Mouse (Mus musculus): ENCODE data around the gene Gipc2.

Gene Gipc2

DNA sequence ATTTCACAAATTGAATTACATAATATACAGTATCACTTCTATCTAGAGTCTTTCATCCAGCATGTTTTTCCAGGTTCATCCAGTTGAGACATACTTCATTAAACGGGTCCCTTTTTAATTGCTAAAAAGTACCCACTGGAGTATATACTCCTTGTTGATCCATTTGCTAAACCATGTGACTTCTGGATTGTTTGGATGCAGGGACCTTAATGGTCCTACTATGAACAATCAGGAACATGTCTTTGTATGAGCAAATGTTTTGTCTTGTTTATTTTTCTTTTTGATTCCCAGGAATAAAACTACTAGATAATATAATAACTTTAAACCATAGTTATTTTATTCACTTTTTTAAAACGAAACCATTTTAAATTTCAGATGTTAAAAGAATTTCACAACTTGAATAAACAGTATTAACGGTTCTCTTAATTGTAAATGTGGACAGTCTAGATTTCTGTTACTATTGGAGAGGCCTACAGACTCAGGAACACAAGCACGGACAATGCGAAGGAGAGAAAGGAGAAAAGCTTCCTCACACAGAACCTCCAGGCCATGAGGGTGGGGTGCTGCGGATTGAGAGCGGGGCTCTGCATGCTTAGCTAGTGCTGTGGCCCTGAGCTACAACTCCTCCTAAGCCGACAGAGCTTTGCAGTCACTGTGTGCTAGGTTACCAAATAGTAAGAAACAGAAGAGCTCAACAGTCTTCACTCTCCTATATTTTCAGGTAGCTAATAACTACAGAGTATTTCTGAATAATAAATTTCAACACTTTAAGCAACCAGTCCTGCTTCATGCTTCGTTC, 24.8 kb upstream of the Gipc2 start:
- peak; percentile 27 for DNase-seq (ENCODE audit: low spot score)

GRCm38 (mm10) chr3:152189306-152189705, 23.3 kb upstream of the Gipc2 start:
- DNase-seq (ENCODE audit: low spot score), result peak; percentile 30

GRCm38 (mm10) chr3:152186106-152186505, 20.1 kb upstream of the Gipc2 start:
- no peak for DNase-seq (ENCODE audit: low spot score)

- no peak for DNase-seq (ENCODE audit: low spot score)
Observed at GRCm38 (mm10) chr3:152183522-152183921, 17.5 kb upstream of the Gipc2 start.

- DNase-seq (ENCODE audit: low spot score), result no peak
Observed at GRCm38 (mm10) chr3:152180624-152181023, 14.6 kb upstream of the Gipc2 start.

DNA sequence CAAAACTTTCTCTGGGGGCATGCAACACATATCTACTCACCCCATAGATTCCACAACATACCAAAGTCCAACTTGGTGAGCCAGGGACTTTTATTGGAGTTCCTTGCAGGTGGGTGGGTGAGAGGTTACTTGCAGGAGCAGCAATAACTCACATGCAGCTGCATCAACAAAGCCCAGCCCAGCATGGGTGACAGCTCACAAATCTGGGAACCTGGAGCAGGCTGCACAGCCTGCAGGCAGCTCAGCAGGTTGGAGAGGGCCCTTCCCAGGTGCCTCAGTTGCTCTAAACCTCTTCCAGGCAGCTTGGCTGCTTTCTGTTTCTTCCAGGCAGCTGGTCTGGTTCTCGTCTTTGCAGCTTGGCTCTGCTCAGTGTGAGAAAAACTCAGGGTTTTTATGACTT, 13.3 kb upstream of the Gipc2 start:
- no peak for DNase-seq (ENCODE audit: low spot score)

DNA sequence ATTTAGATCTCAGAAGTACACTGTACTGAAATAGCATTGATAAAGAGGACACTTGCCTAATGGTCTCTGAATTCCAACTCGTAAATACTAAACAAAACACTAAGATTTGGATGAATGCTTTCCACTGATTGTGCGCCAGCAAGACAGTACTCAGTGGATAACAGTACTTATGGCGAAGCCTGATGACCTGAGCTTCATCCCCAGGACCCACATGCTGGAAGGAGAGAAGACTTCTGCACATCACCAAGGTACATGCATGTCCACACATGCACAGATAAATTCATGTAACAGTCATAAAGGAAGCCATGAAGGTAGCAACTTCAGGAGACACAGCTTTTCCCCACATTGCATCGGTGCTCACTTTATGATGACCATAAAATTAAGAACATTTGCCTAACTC, 12.8 kb upstream of the Gipc2 start:
- no peak for DNase-seq (ENCODE audit: low spot score)

- DNase-seq (ENCODE audit: low spot score), result no peak
Observed at GRCm38 (mm10) chr3:152172322-152172935, 6.4 kb upstream of the Gipc2 start.

GRCm38 (mm10) chr3:152171862-152172261, 5.8 kb upstream of the Gipc2 start:
- DNase-seq (ENCODE audit: low spot score), result no peak

GRCm38 (mm10) chr3:152171236-152171635, 5.2 kb upstream of the Gipc2 start:
- DNase-seq (ENCODE audit: low spot score), result no peak

GRCm38 (mm10) chr3:152170407-152170806, 4.4 kb upstream of the Gipc2 start:
- DNase-seq (ENCODE audit: low spot score), result no peak

DNA sequence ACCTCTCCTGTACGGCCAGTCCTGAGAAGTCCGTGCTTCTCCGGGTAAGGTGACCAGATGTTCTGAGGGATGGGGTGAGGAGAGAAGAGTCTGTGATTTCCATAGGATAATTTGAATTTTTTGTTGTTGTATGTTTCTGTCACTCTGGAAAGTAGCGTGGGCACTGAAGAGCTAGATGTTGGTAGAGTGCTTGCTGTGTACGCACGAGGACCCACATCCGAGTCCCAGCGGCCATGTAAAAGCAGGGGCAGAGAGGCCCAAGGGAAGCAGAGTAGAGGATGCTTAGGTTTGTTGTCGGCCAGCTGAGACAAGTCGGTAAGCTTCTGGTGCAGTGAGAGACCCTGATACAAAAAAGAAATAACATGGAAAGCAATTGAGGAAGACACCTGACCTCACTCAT, 2.0 kb upstream of the Gipc2 start:
- DNase-seq (ENCODE audit: low spot score), result no peak

DNA sequence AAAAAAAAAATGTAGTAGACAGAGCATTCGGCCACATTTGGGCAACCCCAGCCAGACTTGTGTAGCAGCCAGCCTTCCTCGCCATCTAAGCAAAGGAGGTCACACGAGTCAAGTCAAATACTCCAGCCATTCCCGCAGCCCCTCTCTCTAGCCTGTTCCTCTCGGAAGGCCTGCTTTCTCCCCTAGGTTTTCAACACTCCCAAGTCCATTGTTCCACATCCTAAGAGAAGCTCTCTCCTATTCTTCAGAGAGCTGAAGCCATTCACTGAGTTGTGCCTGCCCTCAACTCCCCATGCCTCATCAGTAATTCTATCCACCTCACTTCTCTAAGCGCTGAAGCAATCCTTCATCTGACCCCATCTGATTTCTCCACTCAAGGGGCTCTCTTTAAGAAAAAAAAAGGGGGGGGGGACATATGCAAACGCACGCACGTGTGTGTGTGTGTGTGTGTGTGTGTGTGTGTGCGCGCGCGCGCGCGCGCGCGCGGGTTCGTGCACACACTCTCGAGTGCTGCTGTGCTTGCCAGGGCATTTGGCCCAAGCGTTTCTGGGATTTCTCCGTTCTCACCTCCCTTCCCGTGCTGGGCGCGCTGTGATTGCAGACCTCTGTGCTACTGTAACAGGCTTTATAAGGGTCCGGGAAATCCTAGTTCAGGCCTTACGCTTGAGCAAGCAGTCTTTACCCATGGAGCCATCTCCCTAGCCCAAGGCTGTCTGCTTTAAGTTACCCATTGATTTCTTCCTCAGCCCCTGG, 845 bp upstream of the Gipc2 start:
- no peak for DNase-seq (ENCODE audit: low spot score)

DNA sequence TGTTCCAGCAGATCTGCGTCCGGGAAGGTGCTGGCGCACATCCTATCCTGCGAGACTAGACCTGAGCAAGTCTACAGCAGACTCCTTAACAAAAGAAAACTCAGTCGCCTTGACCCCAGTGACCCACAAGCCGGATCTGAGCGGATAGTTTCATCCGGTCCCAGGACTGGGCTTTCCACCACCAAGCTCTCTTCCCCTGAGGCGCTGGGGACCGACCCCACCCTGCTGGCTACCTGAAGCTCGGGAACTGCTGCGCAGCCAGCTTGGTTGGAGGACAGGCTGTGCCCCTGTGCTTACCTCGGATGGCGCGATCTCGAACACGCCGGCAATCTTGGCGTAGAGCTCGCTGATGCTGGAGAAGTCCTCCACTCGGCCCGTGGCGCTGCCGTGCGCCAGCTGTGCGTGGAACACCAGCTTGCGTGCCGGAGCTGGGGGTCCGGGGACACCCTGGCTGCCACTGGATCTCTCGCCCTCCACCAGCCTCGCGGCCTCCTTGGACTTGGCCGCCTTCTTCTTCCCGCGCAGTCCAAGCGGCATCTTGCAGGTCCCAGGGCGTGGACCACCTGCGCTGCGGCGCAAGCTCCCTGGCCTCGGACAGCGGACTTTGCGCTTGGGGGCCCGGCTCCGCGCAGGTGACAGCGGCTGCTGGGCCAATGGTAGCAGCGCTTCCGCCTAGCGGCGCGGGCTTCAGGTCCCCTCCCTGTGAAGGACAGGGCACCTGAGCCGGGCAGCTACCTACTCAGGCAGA, 505 bp downstream of the Gipc2 start:
- no peak for DNase-seq (ENCODE audit: low spot score)

GRCm38 (mm10) chr3:152165014-152165350, 1.0 kb downstream of the Gipc2 start:
- no peak for DNase-seq (ENCODE audit: low spot score)

DNA sequence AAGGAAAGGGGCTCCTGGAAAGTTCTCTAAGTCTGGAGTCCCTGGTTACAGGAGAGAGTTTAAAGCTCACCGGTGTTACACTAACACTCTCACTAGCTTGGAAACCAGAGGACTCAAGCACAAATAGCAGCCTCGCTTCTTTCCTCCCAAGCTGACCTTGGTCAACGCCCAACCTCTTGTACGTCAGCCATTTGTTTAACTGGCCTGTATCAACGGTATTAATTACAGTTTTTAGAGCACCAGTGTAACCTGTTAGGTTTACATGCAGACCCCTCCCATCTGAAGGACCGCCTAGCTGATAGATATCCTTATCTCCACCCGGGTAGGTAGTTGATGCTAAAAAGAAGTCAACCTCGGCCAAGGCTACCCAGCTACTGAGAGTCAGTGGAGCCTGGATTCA, 2.7 kb downstream of the Gipc2 start:
- DNase-seq (ENCODE audit: low spot score), result no peak

GRCm38 (mm10) chr3:152160607-152161006, 5.4 kb downstream of the Gipc2 start:
- DNase-seq (ENCODE audit: low spot score), result no peak

GRCm38 (mm10) chr3:152159321-152159720, 6.7 kb downstream of the Gipc2 start:
- no peak for DNase-seq (ENCODE audit: low spot score)

GRCm38 (mm10) chr3:152158344-152159291, 7.4 kb downstream of the Gipc2 start:
- DNase-seq (ENCODE audit: low spot score), result no peak

- no peak for DNase-seq (ENCODE audit: low spot score)
Observed at GRCm38 (mm10) chr3:152156816-152157496, 9.1 kb downstream of the Gipc2 start.

Data from c-Kit-positive CD71-positive TER-119-positive erythroid progenitor cells, embryonic 14.5 days (primary cell).